Mouse (Mus musculus) urinary bladder, postnatal 25 days (tissue): Measurements from ENCODE around the gene Bik.

Experiments used
- DNase-seq: peaks from one replicate; pipeline ENCODE4 v3.0.0; 2022; ENCODE audit warnings: low spot score

Gene Bik

DNA sequence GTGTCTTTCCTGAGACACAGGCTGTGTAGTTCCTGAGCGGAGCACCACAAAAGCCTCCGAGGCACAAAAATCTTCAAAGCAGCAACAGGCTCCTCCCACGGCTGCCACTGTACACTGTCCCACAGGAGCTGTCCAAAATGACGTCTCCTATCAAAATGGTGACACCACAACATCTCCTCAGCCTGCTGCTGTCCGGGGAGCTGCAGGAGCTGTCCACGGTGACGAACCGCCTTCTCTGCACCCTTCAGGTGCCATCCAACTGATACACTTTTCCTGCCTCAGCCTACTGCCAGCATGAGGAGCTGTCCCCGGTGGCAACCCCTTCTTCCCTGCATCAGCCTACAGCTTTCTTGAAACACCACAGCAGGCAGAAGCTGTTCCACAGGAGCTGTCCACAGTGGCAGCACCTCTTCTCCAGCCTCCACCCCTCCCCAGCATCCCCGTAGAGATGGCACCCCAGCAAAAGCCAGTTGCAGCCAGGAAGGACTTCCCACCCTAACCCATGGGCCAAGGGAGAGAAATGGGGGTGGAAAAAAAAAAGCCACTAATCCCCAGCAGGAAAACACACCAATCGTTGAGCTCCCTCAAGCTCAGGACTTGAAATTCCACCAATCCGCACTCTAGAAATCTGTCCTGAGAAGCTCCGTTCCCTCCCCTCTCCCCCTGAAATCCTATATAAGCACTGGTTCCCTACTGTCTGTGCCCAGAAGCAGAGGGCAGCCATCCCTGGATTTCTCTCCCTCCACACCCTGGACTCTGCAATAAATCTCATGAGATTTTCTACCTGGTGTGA lies 14.0 kb upstream of the Bik start:
- no peak for DNase-seq

DNA sequence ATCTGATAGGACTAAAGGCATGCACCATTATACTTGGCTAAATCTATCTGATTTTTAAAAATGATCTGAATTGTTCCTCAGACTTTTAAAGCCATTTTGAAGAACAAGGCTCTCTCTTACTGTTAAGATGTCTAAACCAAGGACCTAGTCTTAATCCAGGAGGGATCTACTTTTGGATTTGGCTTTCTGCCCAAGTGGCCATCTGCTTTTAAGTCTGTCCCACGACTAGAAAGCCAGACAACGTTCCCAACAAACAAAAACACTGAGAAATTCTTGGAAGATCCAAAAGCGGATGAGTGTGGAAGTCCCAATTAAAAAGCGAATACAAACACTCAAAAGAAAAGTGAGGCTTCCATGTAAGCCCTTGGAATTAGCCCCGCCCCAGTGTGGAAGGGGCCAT lies 11.6 kb upstream of the Bik start:
- no peak for DNase-seq

DNA sequence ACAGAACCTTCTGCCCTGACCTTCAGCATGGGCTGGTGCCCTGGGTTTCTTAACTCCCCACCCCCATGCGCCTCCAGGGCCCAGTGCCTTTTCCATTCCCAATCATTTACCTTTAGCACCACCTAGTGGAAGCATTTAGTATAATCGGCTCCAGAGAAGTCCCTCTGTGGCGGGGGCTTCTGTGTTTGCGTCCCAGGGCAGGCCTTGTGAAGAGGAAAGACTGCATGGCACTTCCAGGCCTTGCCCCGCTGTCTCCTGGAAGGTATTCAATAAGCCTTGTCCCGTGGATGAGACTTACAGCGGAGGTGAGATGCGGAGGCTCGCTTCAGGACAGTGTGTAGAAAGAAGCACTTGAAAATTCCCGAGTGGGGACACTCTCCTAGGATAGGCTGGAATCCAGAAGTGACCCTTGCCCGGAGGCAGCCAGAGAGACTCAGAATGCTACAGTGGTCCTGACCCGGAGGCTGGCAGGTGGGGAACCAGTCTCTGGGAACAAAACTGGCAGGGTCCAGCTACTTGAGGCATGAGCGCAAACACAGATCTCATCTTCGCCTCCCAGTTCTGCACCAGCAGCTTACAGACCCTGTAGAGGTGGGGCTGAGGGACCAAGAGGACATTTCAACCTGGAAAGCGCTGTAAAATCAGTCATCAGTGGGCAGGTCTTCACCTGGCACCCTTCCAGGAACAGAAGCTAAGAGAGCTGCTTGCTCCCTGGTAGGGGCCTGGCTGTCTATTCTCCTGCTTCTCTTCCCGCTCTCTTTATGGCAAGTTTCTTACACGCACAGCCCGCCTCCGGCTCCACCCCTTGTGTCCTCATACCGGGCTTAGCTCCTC lies 8.2 kb upstream of the Bik start:
- peak; percentile 54 for DNase-seq

DNA sequence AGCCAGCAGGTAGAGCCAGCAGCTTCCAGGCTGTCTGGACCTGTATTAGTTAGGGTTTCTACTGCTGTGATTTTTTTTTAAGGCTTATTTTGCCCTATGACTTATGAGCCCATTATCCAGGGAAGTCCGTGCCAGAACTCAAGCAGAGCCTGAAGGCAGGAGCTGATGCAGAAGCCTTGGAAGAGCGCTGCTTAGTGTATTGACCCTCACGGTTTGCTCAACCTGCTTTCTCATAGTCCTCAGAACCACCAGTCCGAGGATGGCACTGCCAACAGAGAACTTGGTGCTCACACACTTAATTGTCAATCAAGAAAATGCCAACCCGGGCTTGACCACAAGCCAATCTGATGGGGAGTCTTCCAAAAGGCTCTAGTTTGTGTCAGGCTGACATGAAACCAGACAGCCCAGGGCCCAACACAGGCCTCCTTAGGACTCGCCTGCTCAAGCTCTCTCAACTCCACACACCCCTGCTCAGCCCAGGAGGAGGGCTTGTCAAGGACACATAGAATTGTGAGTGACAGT lies 5.7 kb upstream of the Bik start:
- no peak for DNase-seq

DNA sequence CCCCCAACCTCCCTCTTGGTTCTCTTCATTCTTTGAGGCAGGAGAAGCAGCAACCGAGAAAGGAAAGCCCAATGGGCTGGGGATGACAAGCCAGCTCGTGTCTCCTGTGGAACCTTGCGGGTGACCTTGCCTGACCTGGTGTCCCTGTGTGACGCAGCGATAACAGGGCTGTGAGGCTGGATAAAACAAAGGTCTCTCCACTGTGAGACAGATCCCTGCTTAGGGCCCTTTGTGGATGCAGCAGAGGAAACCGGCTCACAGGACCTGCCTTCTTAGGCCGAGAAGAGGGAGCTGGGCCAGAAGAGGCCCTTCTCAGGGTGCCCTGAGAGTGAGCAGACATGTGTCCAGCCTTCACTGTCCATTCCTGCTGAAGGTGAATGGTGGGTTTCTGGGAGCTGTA lies 3.5 kb upstream of the Bik start:
- DNase-seq: no peak

DNA sequence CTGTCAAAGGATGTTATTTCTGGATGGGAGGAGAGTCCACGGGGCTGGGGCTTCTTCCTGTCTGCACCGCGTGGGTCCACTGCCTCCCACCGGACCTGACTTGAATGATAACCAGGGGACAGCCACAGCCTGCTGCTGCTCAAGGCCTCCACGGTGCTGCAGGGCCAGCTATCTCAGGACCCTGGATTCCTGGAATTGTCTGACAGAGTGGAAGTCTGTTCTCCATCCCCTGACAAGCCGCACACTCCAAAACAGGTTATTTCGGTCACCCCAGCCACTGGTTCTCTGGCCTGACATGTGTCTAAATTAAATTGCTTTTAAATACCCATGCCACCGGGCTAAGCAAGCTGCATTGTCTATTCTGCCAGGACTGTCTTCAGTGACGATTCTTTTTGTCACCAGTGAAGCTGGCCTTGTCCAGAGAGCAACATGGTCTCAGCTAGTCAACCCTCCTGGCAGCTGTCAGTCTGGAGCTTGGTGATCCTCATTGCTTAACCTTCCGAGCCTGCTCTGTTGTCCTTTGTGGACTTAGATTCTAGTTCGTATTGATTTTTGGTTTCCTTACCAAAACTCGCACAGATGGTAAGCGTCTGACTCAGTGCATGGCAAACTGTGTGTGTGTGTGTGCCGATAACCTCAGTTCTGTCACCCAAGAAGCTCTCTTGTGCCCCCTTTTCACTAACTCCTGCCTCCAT lies 2.9 kb upstream of the Bik start:
- DNase-seq: no peak

DNA sequence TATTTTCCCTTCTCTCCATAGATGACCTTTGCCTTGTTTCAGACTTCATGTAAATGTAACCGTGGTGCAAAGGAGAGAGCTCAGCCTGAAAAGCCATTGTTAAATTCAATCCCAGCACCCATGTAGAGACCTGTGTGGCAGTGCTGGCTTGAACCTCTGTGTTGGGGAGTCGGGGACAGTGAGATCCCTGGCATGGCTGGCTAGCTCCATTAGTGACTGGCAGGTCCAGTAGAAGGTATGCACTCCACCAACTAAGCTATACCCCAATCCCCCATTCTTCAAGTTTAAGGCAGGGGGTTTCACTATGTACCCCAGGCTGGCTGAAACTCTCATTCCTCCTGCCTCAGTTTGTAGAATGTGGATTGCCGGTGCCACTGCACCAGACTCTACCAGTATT lies 2.3 kb upstream of the Bik start:
- no peak for DNase-seq

DNA sequence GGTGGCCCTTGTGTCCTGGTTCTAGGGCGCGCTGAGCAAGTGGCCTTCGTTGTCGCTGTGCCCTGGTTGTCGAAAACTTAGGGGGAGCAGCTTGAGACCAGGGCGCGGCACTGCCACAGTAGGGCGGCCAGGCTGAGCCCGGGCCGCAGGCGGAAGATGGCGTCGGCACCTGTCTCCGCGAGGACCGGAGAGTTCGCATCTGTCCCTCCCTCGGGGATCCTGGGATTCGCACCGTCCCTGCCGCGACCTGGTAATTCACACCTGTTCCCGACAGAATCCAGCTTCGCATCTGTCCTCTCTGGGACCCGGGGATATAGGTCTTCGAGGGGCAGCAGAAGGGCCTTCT lies 403 bp downstream of the Bik start:
- peak; percentile 23 for DNase-seq

DNA sequence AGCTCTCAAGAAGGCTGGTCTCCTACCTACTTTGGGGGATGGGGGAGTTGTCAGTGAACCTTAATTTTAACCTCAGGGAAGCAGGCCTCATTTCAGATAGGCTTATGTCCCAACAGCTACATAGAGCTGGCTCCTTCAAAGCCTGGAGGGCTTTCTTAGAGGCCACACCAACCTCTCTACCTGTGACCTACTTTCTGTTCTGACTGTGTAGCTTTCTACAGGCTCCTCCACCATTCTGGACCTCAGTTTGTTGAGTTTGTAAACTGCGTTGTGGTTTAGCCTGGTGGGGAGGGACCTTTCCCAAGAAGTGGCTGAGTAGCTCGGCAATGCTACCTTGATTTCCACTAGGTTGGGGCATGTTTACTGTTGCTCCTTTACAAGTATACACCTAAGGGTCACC lies 1.1 kb downstream of the Bik start:
- DNase-seq: no peak

DNA sequence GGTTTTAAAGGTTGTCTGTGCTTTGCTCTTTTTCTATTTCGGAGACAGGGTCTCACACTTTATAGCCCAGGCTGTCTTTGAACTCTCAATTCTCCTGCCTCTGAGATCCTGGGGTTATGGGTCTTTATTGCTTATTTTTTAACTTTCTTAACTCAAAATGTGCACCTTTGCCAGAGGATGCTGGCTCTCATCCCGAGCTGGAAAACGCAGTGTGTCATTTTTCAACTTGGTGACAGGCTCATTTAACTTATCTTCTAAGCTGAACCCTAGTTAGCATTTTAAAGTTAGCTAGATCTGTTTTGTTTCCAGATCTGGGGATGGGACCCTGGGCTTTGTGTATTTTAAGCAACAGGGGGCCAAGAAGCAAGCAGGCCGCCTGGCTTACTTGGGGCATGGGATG lies 2.2 kb downstream of the Bik start:
- no peak for DNase-seq

DNA sequence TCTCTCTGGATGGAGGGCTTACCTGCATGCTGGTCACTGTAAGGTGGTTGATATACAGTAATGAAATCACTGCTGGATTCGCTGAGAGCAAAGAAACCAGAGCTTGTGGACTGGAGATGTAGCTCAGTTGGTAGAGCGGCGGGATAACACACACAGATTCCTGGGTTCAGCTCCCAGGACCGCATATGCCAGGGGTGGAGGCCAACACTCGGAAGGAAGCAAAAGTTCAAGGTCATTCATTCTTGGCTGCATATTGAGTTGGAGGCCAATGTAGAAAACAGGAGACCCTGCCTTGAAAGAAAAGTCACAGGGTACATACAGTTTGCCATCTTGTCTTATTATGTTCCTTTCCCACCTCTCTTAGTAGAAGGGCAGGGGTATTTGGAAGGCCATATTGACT lies 3.1 kb downstream of the Bik start:
- DNase-seq: no peak

DNA sequence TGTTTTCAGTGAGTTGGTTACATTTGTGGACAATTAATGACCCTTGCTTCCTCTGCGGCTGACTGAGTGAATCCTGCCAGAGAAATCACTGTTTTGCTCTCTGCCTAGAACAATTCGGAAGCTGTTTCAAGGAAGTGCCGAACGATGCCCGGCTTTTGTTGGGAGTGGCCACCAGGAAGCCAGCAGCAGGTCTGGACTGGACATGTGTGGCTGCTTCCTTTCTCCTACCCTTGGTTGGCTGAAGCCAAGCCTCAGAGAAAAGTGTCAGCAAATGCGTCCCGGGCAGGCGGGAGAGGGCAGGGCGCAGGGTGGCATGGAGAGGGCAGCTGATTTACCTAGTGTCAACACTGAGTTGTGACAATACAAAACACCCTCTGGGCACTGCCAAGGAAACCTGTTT lies 3.6 kb downstream of the Bik start:
- no peak for DNase-seq

DNA sequence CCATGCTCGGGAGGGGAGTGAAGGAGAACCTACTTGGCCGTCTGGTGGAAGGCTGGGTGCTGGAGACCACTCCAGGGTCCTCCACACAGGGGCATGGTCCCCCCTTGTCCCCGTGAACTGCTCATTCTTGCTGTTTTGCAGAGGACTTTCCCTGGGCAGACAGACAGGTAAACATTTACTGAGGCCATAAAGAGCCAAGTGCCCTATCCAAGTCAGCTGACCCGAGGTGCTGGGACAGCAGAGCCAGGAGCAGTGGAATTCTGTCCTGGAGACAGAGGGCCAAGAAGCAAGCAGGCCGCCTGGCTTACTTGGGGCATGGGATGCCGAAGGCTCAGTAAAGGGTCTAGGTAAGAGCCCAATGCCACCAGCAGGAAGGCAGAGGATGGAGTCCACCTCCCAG lies 4.0 kb downstream of the Bik start:
- no peak for DNase-seq

DNA sequence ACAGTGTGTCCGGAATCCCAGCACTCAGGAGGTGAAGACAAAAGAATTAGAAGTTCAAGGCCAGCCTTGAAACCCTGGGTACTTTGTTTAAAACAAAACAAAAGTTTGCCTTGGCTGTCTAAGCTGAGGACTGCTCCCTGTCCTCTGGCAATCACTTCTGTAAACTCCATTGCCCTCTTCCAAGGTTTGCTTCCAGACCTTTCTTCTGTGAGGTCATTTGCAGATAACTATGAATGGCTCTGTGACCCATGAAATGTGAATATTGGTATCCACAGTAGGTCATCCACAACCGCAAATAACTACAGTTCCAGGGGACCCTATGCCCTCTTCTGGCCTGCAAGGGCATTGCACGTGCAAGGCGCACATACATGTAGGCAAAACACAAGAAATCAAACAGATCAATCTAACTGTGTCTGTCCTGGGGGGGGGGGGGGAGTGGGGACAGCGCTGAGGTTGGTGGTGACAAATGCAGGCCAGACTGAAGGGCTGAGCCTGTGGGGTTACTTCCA lies 5.4 kb downstream of the Bik start:
- DNase-seq: no peak

DNA sequence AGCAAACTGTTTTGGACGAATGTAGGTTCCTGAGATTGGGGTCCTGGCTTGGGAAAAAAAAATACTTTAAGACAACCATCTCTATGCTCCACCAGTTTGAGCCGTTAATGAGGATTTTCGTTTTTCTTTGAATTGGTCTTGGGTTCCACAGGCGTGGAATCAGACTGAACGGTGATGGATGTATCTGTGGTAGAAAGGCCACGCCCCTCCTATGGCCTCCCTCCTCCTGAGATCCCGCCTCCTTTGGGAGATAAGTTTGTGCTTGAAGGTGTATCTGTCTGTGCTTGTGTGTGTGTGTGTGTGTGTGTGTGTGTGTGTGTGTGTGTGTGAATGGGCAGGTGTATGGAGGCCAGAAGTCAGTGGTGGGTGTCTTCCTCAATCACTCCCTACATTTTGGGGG lies 5.9 kb downstream of the Bik start:
- no peak for DNase-seq

DNA sequence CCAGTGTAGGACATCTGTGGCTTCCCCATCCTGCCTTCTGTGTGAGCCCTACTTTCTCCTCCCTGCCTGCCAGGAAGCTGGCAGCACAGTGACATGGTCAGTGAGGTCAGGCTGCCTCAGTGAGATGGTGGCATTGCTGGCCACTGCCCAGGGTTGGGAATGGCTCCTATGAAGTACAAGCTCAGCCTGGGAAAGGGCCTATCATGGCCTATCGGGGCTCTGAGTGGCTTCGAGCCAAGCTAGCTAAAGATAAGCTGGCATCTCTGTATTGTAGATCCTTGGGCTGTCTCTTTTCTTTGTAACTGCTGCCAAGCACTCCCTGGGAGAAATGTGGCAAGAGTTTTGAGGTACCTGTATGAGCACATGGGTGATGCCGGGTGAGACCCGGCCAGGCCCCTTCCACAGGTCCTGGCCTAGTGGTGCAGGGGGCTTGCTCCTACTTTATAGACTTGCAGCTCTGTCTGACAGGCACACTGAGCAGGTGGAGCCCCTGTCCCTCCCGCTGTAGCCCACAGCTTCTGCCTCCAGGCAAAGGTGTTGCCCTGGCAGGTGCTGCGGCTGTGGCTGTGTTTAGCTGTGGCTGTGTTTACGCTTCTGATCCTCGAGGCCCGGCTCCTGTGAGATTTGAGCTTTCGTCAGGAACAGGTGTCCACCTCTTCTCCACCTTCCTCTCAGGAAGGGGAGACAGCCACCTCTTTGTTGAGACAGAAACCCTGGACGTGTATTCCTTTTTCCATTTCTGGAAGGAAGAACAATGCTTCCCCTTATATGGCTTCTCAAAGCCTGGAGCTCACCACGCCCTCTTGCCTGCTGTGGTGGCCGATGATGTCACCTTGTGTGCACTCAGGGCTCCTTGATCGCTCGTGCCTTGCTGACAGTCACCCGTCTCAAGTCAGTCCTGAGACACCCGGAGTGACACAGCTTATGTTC lies 8.6 kb downstream of the Bik start:
- no peak for DNase-seq

DNA sequence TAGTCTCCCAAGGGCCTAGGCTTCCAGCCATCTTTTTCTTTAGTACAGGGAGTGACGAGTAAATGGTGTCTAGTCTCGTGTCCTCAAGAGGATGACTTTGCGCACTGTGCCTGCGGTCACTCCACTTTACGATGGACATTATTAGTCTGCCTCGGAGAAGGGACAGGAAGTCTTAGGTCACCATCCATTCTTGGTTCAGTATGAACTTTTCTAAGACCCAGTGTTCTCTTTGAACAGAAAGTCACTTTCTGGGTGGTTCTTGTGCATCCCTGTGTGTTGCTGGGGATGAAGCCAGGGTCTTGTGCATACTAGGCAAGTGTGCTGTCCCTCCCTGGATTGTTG lies 9.2 kb downstream of the Bik start:
- no peak for DNase-seq

DNA sequence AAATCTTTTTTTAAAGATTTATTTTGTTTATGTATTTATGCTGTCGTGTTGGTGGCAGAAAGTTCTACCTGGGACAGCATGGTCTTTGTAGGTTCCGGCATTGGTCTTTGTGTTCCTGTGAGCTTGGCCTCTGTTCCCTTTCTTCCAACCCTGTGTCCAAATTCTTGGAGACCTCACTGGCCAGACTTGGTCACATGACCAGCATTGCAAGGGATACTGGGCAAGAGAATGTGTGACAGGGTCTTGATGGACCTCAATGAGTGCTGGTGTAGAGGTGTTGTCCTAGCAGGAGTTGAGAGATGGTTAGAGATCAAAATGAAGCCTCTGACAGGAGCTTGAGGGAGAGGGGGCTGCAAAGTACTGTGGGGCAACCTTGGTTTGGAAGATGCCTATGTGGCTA lies 12.2 kb downstream of the Bik start:
- no peak for DNase-seq

DNA sequence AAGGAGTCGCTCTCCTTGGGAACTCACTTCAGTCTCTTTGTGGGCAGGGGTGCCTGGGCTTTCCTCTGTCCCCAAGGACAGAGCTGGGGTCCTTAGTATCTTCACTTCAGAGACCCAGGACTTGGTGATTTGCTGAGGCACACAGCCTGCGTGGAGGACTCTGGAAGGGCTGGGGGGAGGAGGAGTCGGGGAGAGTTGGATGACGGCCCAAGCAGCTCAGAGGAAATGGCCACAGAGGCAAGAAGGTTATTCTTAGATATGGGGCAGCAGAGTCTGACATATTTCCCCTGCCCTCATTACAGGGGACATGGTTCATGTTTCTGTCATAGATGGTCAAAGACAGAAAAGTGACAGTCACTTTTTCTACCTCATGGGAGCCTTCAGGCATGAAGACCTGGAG lies 13.2 kb downstream of the Bik start:
- no peak for DNase-seq

DNA sequence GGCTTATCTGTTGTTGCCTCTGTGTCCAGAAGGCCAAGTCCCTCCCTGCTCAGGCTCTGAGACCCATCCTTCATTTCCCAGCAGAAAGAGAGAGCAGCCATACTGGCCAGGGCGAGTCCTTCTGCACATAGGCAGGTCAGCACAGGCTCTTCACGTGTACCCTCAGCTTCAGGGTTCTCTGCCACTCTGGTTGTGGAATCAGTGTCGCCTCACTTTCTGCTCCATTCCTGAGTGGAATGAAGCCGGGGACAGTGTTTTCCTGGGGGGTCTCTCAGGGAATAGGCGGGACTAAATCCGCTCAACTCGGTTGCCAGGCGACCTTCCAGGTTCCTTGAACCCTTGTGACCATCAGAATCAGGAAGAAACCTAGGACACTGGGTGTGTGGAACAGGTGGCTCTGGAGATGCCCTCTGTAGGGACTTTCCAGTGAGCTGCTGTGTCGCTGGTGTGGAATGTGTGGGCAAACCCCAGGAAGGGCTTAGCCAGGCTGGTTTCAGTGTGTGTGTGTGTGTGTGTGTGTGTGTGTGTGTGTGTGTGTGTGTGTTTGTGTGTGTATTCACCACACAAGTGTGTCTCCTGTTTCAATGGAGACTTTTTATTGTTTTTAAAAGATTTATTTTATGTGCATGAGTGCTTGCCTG lies 15.1 kb downstream of the Bik start:
- DNase-seq: no peak

DNA sequence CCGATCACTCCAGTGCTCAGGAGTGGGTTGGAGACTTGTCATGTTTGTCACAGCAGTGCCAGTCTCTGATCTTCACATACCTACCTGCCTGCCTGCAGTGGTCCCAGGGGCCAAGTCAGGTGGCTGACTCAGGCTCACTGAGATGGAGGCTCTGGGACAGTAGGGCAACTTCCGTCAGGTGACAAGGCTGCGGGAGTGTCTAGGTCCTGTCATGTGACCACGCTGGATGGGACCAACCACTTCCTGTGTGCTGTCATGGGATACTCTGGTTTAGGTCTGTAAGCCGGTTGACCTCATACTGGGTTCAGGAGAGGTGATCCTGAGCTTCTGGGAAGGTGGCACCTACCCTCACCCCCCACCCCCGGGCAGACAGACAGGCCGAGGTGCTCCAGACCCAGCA lies 19.4 kb downstream of the Bik start:
- no peak for DNase-seq
